Mouse (Mus musculus): ENCODE measurements around the gene Brpf3.

GRCm38 (mm10) chr17:28756447-28756846 is 44.4 kb upstream of the Brpf3 start:
- TF ChIP-seq CTCF (IDR thresholded peaks at IDR 0.05; ENCODE audit: low read depth) (no peak), EP300 (IDR thresholded peaks at IDR 0.05; ENCODE audit: low read depth) (no peak)

Data from liver, embryonic 14.5 days (tissue).